Mouse (Mus musculus): ENCODE results near the gene Trim72.
"Not testable (repeated sequence)": the region's sequence is repeated elsewhere in the genome, so short reads cannot be mapped to it uniquely, and the experiment has no call there.

Gene Trim72

GRCm38 (mm10) chr7:128009715-128010340 is 6.1 kb downstream of the Trim72 start:
- DNase-seq (ENCODE audit: low spot score): no peak

GRCm38 (mm10) chr7:128012136-128012780 is 8.5 kb downstream of the Trim72 start:
- no peak for DNase-seq (ENCODE audit: low spot score)

GRCm38 (mm10) chr7:128013116-128013515 is 9.4 kb downstream of the Trim72 start:
- DNase-seq (ENCODE audit: low spot score): no peak

DNA sequence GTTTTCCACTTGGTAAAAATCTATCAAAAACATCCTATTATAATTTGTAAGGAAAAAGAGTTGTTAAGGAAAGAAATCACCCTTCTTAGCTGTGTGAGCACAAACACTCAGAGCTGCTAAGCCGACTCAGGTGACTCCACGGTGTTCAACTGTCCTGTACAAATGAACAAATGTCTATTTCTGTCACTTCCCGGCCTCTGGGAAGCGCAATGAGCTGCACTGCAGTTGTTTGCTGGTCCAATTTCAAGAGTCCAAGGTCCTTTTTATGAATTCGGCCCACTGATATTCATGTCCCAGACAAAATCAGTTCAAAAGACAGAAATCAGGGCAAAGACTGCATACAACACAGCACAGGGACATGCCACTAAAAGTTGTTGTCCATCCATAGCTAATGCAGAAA is 12.4 kb downstream of the Trim72 start:
- DNase-seq (ENCODE audit: low spot score): not testable (repeated sequence)

DNA sequence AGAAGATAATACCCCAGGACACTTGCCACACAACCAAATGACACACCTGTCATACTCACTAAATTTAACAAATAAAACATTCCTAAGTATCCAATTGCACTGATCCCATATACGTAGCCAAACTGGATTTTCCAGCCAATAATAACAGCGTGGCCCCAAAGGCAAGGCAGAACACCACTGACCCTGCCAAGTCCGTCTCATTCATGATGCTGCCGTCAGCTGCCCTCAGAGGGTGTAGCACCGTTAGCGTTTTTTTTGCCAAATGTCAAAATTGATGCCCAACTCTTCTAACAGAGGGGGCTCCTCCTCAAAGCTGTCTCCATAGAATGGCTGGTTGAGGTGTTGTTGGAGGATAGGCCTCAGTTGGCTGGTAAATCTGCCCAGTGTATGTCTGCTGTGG is 12.9 kb downstream of the Trim72 start:
- DNase-seq (ENCODE audit: low spot score): no peak

GRCm38 (mm10) chr7:128018275-128018674 is 14.5 kb downstream of the Trim72 start:
- DNase-seq (ENCODE audit: low spot score): no peak

GRCm38 (mm10) chr7:128019187-128019586 is 15.4 kb downstream of the Trim72 start:
- no peak for DNase-seq (ENCODE audit: low spot score)

GRCm38 (mm10) chr7:128022974-128023373 is 19.2 kb downstream of the Trim72 start:
- no peak for DNase-seq (ENCODE audit: low spot score)

- DNase-seq (ENCODE audit: low spot score): no peak
Observed at GRCm38 (mm10) chr7:128023565-128023964, 19.8 kb downstream of the Trim72 start.

DNA sequence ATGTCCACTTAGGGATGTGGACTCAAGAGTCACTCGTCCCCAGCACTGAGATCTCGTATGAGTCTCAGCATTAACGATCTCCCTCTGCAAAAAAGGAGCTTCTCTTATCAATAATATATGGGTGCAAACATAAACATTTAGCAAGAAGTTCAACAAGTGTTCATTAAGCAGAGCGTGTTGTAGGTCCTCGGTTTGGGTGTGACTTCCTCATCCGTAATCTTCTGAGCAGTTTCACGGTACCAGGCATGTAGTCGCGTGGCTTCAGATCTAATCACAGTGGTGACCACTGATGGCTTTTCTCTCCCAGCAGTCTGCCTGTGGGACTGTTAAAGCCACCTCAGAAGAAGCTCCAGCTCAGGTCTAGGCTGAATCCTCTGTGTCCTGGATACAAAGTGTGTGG is 20.6 kb downstream of the Trim72 start:
- DNase-seq (ENCODE audit: low spot score): no peak

DNA sequence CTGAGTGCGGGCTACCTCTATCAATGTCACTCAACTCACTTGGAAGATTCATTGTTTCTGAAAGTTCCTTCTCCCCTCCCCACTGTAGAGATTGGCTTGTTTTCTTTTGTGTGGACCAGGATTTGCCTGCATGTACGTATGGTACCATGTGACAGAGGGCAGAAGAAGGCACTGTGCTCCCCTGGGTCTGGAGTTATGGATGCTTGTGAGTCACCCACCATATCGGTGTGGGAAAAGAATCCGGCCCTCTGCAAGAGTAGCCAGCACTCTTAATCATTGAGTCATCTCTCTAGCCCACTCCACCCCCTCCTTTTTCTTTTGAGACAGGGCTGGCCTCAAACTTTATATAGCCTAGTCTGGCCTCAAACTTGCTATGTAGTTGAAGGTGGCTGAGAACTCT is 21.2 kb downstream of the Trim72 start:
- DNase-seq (ENCODE audit: low spot score): no peak

- DNase-seq (ENCODE audit: low spot score): no peak
Observed at GRCm38 (mm10) chr7:128025381-128025780, 21.6 kb downstream of the Trim72 start.

GRCm38 (mm10) chr7:128031403-128031976 is 27.7 kb downstream of the Trim72 start:
- no peak for DNase-seq (ENCODE audit: low spot score)

DNA sequence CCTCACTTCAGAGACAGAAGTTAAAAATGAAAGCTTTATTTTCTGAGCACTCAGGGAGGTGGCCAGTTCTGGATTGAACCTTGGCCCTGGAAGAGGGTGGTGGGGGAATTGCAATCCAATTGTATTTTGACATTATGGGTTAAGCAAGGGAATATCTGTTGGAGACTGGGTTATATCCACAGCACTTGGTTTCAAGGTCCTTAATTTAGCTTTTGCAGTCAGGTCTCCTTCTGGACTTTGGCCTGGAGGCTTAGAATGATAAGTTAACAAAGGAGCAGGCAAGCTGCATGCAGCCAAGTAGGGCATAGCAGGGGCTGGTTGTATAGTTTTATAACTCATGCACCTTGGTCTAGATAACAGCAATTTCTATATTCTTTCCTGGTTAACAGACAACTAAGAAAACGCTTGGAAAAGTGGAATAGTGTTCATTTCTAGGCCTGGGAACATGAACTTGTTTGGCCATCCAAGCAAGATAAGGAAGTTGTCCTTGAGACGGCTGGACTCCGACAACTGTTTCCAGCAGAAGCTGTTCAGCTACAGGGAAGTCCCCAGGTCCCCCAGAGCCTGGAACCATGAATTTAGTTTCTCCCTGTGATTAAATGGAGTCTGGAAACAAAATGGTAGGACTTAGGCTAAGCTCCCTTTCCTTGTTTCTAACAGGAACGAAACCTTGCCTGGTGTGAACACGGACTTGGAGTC is 28.7 kb downstream of the Trim72 start:
- DNase-seq (ENCODE audit: low spot score): no peak

DNA sequence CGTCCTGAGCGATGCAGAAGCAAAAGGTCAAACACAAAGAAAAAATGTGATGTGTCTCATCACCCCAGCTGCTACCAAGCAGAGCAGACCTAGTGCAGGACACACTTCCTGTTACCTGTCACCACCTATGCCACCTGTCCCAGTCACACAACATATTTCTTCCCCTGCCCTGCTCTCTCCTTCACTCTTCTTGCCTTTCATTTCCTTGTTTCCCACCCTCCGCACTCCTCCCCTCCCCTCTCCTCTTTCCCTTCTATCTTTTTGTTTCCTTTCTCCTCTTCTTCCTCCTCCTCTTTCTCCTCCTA is 29.2 kb downstream of the Trim72 start:
- DNase-seq (ENCODE audit: low spot score): no peak

- no peak for DNase-seq (ENCODE audit: low spot score)
Observed at GRCm38 (mm10) chr7:128033616-128034015, 29.9 kb downstream of the Trim72 start.

DNA sequence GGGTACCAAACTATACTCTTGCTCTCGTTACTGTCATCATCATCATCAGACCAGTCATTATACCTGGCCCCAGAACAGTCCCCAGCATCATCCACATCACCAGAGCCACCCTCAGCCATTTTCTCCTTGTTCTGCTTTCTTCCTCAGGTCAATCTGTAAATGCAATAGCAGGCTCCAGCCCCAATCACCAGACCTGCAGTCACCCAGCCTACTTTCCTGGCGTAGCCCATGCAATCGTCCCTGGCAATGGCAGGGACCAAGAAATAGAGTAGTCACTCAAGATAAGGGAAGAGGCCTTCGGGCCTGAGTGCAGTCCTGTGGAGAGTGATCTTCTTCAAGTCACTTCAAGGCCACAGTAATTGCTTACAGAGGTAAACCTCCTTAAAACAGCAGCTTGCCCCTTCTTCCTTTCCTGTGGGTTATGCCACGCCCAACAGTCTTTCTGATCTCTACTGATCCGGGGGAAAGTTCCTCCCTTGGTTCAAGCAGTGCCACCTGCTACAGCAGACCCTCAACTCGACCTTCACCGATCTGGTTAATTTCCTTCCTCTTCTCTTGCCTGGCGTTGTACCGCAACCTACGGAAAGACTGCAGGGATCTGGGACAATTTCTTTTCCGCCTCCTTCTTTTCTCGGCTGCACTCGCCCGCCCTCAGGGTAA is 38.5 kb downstream of the Trim72 start:
- not testable (repeated sequence) for DNase-seq (ENCODE audit: low spot score)

GRCm38 (mm10) chr7:128044142-128044785 is 40.5 kb downstream of the Trim72 start:
- no peak for DNase-seq (ENCODE audit: low spot score)

DNA sequence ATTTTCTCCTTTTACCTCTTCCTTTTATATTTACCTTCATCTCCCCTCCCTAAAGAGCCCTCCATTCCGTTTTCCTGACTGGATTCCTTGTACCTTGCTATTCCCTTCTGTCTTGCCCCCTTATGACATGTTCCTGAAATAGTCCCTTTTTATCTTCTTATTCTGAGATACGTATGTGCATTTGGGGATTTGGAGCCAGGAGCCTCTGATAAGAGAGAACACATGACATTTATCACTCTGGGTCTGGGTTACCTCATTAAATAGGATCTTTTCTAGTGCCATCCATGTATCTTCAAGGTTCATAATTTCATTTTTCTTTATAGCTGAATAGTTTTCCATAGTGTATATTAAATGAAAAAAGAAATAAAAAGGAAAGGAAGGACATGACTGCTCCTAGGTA is 41.9 kb downstream of the Trim72 start:
- no peak for DNase-seq (ENCODE audit: low spot score)

DNA sequence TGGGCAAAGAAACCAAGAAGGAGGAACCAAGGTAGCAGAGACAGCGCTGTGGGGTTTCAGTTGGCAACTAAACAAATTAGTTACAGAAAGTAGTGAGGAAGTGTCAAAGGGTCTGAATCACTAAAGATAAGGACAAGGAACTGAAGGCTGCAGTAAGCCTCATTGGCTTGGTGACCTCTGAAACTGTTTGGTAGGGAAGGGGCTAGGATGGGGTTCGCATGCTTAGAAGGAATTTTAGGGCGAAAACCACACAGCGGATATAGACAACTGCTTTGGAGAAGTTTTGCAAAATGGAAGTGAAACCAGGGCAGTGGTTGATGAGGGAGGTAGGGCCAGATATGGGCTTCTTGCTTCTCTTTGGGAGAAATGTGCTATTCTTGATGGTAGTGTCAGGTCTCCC is 45.1 kb downstream of the Trim72 start:
- DNase-seq (ENCODE audit: low spot score): peak; percentile 14

DNA sequence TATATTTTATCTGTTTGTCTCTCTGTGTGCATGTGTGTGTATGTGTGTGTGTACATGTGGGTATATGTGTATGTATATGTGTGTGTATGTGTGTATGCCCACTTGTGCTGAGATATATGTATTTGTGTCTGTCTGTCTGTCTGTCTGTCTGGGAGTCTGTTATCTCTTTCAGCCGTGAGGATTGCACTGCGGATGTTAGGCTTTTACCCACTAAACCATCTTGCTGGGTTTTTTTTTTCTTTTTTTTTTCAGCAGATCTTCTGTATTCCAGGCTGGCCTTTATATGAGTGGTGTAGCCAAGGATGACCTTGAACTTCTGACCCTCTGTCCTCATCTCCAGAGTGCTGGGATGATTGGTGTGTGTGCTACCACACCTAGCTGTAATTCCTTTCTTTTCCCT is 45.5 kb downstream of the Trim72 start:
- DNase-seq (ENCODE audit: low spot score): no peak

DNA sequence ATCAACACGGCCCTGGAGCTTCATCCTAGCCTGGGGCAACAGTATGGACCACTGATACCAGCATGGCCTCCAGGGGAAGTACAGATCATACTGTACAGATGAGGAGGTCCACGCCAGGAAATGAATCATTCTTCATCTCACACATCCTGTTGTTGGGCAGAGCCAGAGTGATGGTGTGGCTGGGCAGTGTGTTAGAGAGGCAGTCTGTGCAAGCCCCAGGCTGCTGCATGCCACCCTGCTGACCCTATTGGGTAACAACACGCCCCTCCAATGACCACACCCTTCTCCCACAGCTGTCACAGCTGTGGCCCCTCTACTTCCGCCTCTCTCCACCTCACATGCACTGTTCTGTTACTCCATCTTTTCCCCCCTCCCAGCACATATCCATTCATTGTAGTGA is 47.0 kb downstream of the Trim72 start:
- DNase-seq (ENCODE audit: low spot score): no peak

Measured in layer of hippocampus, adult 11-12 months (tissue).